Mouse (Mus musculus) frontal cortex, postnatal 25 days (tissue): Measurements from ENCODE around the gene Tango2.
"Not testable (repeated sequence)": the region's sequence is repeated elsewhere in the genome, so short reads cannot be mapped to it uniquely, and the experiment has no call there.

Source experiments
- DNase-seq, 2 experiments: peaks; one replicate each; pipeline ENCODE4 v3.0.0; 2022; ENCODE audit warnings: low spot score in 2 of 2

Gene Tango2

DNA sequence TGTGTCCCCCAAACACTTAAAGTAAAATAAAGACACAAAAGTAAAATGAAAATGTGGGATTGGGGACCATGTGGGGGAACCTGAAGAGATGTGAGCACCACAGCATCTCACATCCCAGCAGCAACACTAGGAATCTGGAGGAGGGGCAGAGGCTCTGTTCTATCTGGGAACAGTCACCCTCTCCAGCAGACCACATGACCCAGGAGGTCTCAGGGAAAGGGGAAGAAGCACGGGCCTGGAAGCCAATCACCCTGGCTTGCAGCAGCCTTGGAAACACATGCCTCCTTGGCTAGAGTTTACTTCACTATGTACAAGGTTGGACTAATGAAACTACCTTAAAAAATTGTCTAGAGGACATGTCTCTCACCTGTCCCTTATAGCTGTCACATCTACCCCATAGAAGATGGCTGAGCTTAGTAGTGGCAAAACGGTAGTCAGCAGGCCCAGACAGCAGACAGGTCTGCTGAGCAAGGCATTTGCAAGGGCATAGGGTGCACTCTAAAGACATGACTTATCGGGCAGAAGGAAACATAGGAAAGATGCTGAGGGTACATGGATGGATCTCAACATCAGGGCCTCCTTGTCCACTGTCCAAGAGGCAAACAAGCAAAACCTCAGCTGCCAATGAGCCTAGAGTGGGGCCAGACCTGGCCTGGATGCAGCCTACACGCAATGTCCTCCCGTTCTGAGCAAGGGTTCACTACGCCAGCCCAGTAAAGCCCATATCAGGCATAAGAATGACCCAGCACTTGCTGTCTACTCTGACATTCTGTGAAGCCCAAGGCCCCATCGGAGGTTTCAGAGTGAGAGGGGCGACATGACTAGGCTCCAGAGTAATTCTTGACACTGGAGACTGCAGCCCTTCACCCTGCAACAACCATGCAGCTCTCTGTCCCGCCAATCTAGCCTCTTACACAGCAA is 5.0 kb downstream of the Tango2 start:
- no peak for DNase-seq

GRCm38 (mm10) chr16:18342076-18342475 is 5.8 kb downstream of the Tango2 start:
- no peak for DNase-seq

DNA sequence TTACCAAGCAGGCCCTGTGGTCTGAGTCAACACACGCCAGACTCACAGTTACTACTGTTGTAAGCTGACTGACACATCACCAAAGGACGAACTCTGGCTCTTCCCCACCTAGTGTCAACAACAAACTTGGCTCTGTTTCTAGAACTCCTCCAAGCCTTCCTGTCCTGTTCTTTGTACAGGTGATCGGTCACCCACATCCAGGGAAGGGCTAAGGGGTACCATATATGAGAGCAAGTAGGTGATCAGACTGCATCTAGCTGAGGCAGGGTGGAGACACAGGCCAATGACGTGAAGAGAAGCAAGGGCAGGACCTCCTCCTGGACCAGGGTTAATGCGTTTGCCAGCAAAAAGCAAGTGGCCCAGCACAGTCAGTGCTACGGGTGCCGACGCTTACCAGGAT is 6.3 kb downstream of the Tango2 start:
- no peak for DNase-seq

DNA sequence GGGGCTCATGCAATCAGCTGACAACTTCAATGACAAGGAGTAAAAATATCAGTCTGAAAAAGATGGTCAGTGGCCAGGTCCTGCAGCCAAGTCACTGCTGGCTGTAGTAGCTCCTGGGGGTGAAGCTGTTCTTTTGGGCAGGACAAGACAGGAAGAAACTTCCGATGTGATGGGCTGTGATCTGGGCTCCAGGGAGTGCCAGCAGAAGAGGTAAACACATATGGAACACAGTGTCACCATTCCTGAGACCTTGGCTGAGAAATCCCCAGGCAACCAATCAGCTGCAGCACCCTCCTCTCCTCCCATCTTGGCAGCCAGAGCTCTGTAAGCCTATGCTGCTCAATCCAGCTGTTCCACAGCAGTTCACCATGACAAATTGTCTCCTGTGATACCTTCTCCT is 8.0 kb downstream of the Tango2 start:
- no peak for DNase-seq

- DNase-seq = no peak
These were observed 10.6 kb downstream of the Tango2 start for GRCm38 (mm10) chr16:18337261-18337660.

- DNase-seq = no peak
These were observed 11.9 kb downstream of the Tango2 start for GRCm38 (mm10) chr16:18335981-18336380.

- no peak for DNase-seq
These were observed 13.9 kb downstream of the Tango2 start for GRCm38 (mm10) chr16:18333976-18334375.

GRCm38 (mm10) chr16:18328524-18328923 is 19.4 kb downstream of the Tango2 start:
- no peak for DNase-seq

DNA sequence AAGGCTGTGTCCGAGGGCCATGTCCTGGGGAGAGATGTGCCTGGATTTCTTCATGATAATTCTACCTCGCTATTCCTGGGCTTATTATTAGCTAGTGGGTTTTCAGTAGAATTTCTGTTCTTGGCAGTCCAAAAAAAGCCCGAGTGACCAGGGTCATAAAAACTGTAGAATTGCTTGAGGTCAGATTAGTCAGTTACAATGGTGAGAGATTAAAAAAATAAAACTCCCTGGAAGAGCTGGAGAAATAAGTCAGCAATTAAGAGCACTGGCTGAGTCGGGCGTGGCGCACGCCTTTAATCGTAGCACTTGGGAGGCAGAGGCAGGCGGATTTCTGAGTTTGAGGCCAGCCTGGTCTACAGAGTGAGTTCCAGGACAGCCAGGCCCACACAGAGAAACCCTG is 20.0 kb downstream of the Tango2 start:
- no peak for DNase-seq

GRCm38 (mm10) chr16:18325741-18326140 is 22.2 kb downstream of the Tango2 start:
- no peak for DNase-seq

DNA sequence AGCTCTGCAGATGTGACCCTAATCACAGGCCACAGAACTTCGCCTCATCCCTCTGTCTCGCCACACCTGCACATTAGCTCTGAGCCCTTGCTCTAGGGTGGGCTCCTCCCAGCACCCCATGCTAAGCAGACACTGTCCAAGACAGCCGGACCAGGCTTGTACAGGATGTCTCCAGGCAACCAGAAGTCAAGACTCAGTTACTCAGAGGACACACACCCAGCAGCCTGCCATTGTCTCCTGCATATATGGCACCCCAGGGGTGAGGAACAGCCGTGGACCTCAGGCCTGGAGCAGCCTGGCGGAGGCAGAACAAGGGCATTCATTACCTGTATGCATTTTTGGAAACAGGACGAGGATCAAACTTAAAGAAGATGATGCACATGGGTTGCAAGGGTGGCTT is 23.9 kb downstream of the Tango2 start:
- no peak for DNase-seq

DNA sequence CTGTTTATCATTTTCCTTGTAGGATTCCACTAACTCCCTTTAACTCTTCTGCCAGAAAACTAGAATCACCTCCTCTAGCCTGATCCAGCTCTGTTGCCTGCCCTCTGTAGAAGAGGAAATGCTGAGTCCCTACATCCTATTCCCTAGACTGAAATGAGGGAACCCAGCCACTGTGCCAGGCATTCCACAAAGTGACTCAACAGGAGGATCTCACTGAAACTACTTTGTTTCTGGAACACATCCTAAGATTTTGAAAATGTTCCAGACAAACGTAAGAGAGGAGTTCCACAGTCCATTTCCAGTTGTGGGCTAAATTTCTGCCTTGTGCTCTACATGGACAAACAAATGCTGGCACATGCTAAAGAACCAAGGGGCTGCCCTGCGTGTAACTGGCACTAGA is 24.4 kb downstream of the Tango2 start:
- no peak for DNase-seq

GRCm38 (mm10) chr16:18321443-18321842 is 26.5 kb downstream of the Tango2 start:
- DNase-seq = no peak

DNA sequence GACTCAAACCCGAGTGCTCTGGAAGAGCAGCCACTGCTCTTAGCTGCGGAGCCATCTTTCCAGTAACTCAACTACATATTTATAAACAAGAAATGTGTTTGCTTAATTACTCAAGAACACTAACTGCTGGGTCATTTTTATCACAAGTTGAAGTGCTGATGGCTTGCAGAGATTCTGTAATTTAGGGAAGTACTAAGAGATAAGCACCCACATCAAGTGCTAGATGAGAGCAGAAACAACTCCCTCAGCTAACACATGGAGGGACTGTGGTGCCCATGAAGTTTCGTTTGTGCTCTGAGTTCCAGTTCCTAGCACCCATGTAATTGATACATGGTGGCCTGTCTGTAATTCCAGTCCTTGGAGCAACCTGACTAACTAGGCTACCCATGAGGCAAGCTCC is 28.9 kb downstream of the Tango2 start:
- DNase-seq = no peak

- no peak for DNase-seq
These were observed 39.7 kb downstream of the Tango2 start for GRCm38 (mm10) chr16:18308159-18308558.

DNA sequence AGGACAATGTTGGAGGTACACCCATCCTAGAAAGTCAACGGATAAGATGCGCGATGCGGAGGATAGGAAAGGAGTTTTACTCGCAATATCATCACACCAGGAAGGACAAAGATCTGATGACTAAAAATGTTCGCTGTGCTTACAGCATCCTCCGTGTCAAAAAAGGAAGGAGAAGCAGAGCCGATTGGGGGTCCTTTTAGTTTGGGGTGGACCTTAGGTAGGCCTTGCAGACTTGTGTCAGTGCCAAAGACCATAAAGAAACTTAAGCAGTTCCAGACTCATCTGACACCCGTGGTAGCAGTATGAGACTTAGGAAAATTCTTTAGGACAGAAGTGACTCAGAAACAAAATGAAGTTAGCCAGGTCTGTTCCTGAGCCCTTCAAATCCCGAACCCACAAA is 58.3 kb downstream of the Tango2 start:
- DNase-seq = not testable (repeated sequence)

DNA sequence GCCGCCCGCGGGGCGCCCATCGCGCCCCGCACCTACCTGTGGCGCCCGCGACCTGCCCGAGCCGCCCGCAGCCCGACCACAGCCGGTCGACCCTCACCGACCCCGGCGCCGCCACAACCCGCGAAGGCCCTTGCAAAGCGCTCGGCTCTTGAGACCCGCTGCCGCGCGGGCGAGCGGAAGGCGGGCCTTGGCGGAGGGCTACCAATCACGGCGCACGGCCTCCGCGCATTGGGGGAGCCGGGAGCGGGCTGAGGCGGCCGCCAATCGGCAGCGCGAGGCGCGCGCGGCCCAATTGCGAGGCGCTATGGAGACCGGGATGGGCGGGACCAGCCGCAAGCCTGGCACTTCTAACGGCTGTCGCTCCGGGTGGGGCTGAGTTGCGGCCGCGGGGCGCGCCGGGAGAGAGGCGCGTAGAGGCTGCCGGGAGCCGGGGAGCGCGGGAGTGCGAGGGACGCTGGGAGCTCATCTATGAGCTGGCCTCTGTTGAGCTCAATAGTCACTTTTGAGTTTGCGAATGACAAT is 58.8 kb downstream of the Tango2 start, which contains the start of gene Dgcr8:
Dgcr8 (minus strand) TSS at position 180 of the 522 bp plus-strand sequence.
- DNase-seq = peak; percentile 95 to 98

DNA sequence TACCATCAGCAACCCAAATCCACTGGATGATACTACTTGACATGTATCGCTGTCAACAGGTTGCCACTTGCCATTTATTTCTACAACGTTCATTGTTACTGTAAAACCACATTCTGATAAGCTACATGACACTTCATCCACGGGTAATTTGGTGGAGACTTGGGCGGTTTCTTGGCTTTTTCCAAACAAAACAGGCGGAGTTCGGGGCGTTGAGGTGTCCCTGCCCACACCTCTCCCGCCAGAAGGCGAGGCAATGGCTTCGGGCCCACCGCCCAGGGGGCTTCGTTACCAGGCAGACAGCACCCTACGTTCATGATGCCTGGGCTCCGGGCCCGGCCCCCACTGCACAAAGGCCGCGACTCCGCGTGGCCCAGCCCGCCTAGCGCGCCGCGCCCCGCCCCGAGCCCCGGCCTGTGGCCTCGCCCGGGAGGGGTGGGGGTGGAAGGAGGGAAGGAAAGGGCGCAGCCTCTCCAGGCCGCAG is 59.3 kb downstream of the Tango2 start:
- no peak for DNase-seq

- no peak for DNase-seq
These were observed 59.7 kb downstream of the Tango2 start for GRCm38 (mm10) chr16:18288166-18288565.

DNA sequence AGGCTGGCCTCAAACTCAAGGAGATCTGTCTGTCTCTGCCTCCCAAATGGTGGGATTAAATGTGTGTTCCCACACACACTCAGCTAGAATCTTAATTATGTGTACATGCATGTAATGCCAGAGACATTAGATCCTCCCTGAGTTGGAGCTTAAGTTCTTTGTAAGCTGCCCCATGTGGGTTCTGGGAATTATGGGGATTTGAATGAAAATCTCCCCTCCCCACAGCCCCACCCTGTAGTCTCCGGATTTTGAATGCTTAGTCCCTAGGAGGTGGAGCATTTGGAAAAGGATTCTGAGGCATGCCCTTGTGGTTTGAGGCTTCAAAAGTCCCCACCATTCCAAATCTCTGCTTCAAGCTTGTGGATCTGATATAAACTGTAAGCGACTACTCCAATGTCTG is 72.7 kb downstream of the Tango2 start:
- no peak for DNase-seq

DNA sequence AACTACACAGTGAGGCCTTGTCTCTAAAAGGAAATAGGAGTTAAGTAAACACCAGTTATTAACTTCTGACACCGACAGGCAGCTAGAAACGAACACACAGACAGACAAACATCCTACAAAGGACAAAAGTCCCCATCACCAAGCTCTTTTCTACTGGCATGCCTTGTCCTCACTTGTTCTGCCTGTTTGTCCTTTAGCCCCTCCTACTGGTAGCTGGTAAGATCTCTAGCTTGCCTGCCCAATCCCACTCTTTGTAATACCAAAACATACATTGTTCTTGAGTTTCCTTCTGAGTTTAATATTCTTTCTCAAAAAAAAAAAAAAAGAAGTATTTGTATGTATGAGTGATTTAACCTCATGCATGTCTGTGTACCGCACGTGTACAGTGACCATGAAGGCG is 79.7 kb downstream of the Tango2 start:
- DNase-seq = no peak

DNA sequence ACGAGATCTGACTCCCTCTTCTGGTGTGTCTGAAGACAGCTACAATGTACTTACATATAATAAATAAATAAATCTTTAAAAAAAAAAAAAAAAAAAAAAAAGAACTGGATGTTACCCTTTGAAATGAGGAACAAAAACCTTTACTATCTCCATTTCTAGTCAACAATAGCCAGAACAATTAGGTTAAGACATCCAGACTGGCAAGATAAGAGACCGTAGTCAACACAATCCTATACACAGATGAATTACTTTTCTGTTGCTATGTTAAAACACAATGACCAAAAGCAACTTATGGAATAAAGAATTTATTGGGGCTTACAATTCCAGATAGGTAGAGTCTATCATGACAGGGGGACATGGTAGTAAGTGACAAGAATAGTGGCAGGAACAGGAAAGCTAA is 82.9 kb downstream of the Tango2 start:
- DNase-seq = no peak

GRCm38 (mm10) chr16:18258221-18258620 is 89.7 kb downstream of the Tango2 start, which contains the start of gene Gm49776:
Gm49776 (minus strand) TSS chr16:18258321.
- no peak for DNase-seq
